Mouse (Mus musculus): ENCODE measurements at regions not wholly inside any gene's neighbourhood (a gene's known extent, or its start where the extent isn't known, plus 50 kb on each side); places are given as distances from the start of the nearest gene placed in this dataset.

GRCm38 (mm10) chr16:50125564-50125963 lies 306.6 kb downstream of the Bbx start:
- TF ChIP-seq CTCF (IDR thresholded peaks at IDR 0.05; ENCODE audit: control insufficient read depth, insufficient read depth, insufficient replicate concordance, low read depth, low read length) (no peak), POLR2A (IDR thresholded peaks at IDR 0.05; ENCODE audit: control insufficient read depth, low read depth, low read length) (no peak)
